Mouse (Mus musculus): ENCODE data around the gene Plagl1.

- TF ChIP-seq CTCF (IDR thresholded peaks at IDR 0.05; ENCODE audit: extremely low read depth, insufficient read depth, insufficient read length, insufficient replicate concordance), result no peak
- TF ChIP-seq POLR2A (IDR thresholded peaks at IDR 0.05; ENCODE audit: low read depth, low read length), result no peak
Observed at GRCm38 (mm10) chr10:13098895-13099294, 38.6 kb downstream of the Plagl1 start.

All from spleen, adult 2 months (tissue).